Mouse (Mus musculus) MEL (cell line): ENCODE results near the gene Ltbp2.

ENCODE experiments used
- CTCF ChIP-seq, 3 experiments: IDR thresholded peaks in 2 of 3; conservative IDR thresholded peaks in 1 of 3; 2 replicates each; pipeline ENCODE4 v1.5.1; 2011 to 2012; ENCODE audit warnings: low read length in 3 of 3, low read depth in 2 of 3, mild to moderate bottlenecking in 2 of 3, improper control_type of control experiment in 1 of 3, inconsistent platforms in 1 of 3, mixed read lengths in 1 of 3, moderate library complexity in 1 of 3; ENCODE audit not compliant: control insufficient read depth in 1 of 3, insufficient read depth in 1 of 3, poor library complexity in 1 of 3, severe bottlenecking in 1 of 3
- EP300 ChIP-seq, 2 experiments: IDR thresholded peaks; 2 replicates each; pipeline ENCODE4 v1.6.1; 2011; ENCODE audit warnings: improper control_type of control experiment in 2 of 2, low read length in 2 of 2, low read depth in 1 of 2, mild to moderate bottlenecking in 1 of 2
- ETS1 ChIP-seq: IDR thresholded peaks from 2 replicates; pipeline ENCODE4 v1.6.1; 2012; ENCODE audit warnings: low read depth, mild to moderate bottlenecking, inconsistent platforms, low read length, improper control_type of control experiment, moderate library complexity
- GABPA ChIP-seq: IDR thresholded peaks from 2 replicates; pipeline ENCODE4 v1.6.1; 2012; ENCODE audit warnings: low read depth, mild to moderate bottlenecking, inconsistent platforms, low read length, improper control_type of control experiment, moderate library complexity
- KAT2A ChIP-seq: conservative IDR thresholded peaks from 2 replicates; pipeline ENCODE4 v1.6.1; 2012; ENCODE audit warnings: low read depth, low read length, improper control_type of control experiment, inconsistent platforms
- MAFK ChIP-seq: IDR thresholded peaks from 2 replicates; pipeline ENCODE4 v1.6.1; 2011; ENCODE audit warnings: low read depth, mild to moderate bottlenecking, low read length, improper control_type of control experiment, borderline replicate concordance
- MXI1 ChIP-seq: IDR thresholded peaks from 2 replicates; pipeline ENCODE4 v1.6.1; 2011; ENCODE audit warnings: mild to moderate bottlenecking, low read depth, low read length, improper control_type of control experiment
- POLR2A ChIP-seq, 2 experiments: IDR thresholded peaks; 2 replicates each; pipeline ENCODE4 v1.6.1; 2011 to 2012; ENCODE audit warnings: low read length in 2 of 2, mild to moderate bottlenecking in 2 of 2, control low read depth in 1 of 2, improper control_type of control experiment in 1 of 2, low read depth in 1 of 2, moderate library complexity in 1 of 2; ENCODE audit not compliant: control insufficient read depth in 1 of 2, insufficient read depth in 1 of 2, poor library complexity in 1 of 2
- POLR2AphosphoS5 ChIP-seq: IDR thresholded peaks from 2 replicates; pipeline ENCODE4 v1.6.1; 2012; ENCODE audit warnings: low read depth, borderline replicate concordance, mild to moderate bottlenecking, inconsistent platforms, low read length, moderate library complexity, mixed read lengths
- SIN3A ChIP-seq: IDR thresholded peaks from 2 replicates; pipeline ENCODE4 v1.6.1; 2012; ENCODE audit warnings: low read length, improper control_type of control experiment, inconsistent platforms
- TCF12 ChIP-seq: IDR thresholded peaks from 2 replicates; pipeline ENCODE4 v1.6.1; 2014; ENCODE audit warnings: low read depth, mild to moderate bottlenecking, inconsistent platforms, low read length, improper control_type of control experiment, moderate library complexity
- UBTF ChIP-seq: IDR thresholded peaks from 2 replicates; pipeline ENCODE4 v1.6.1; 2012; ENCODE audit warnings: low read depth, mild to moderate bottlenecking, inconsistent platforms, low read length, improper control_type of control experiment, moderate library complexity, borderline replicate concordance; ENCODE audit not compliant: insufficient read depth
- ZC3H11A ChIP-seq: IDR thresholded peaks from 2 replicates; pipeline ENCODE4 v1.6.1; 2012; ENCODE audit warnings: low read depth, mild to moderate bottlenecking, inconsistent platforms, low read length, improper control_type of control experiment

DNA sequence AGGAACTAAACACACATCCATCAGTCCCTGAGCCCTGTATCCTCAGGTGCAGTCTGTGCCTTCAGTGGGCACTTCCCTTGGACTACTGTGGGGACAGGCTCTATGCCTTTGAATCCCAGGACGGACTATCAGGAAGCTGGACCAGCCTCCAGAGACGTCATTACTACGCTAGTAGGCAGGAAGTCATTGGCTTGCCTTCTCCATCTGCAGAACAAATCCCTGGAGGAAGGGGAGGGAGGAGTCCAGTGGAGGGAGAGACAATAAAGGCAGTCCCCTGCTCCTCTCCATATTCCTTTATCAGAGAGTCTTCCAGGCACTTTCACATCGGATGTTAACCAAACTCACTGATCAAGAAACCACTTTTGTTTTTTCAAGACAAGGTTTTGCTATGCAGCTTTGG is 64.8 kb downstream of the Ltbp2 start:
- TF ChIP-seq POLR2A (IDR thresholded peaks at IDR 0.05; ENCODE audit: control insufficient read depth in 1 of 2, insufficient read depth in 1 of 2, low read depth in 1 of 2, low read length in 2 of 2, poor library complexity in 1 of 2) = no peak
- TF ChIP-seq ZC3H11A = no peak
- TF ChIP-seq ETS1 = no peak
- TF ChIP-seq CTCF (IDR thresholded peaks at IDR 0.05 in 2 of 3, conservative IDR thresholded peaks at IDR 0.05 in 1 of 3; ENCODE audit: control insufficient read depth in 1 of 3, insufficient read depth in 1 of 3, low read depth in 2 of 3, low read length in 3 of 3, poor library complexity in 1 of 3, severe bottlenecking in 1 of 3) = no peak
- no peak for TF ChIP-seq GABPA
- no peak for TF ChIP-seq POLR2AphosphoS5
- no peak for TF ChIP-seq MAFK
- TF ChIP-seq KAT2A = no peak
- no peak for TF ChIP-seq TCF12
- TF ChIP-seq SIN3A = no peak
- TF ChIP-seq UBTF = no peak
- no peak for TF ChIP-seq MXI1
- no peak for TF ChIP-seq EP300 (IDR thresholded peaks at IDR 0.05; ENCODE audit: low read depth in 1 of 2, low read length in 2 of 2)
